In genomic region chr16:97701871-97702270, GRCm38 (mm10) we compare ENCODE assay signal across 15 mouse cellular contexts.
DNase-seq lines count a peak whose midpoint lies in the region; ATAC-seq and TF ChIP-seq lines count a peak whose summit lies in the region.
"Had no signal": no experiment of that assay in that cellular context is flagged by ENCODE, and none has a peak within 500 bp of the region (broad histone marks: within the 10 kb centered on the region; RNA-seq: fewer than 3 reads in every experiment).

No protein-coding gene starts in this region.

- H3K9ac ChIP-seq in forebrain, embryonic 14.5 days (ENCODE audit: low read length), result no peak overlapping the region
- H3K9ac ChIP-seq in forebrain, postnatal 0 days, result no peak overlapping the region
- no peak overlapping the region for H3K9ac ChIP-seq in hindbrain, postnatal 0 days (replicated peaks; ENCODE audit: low read length)
- H3K9ac ChIP-seq: embryonic facial prominence, embryonic 12.5 days; intestine, embryonic 15.5 days; neural tube, embryonic 15.5 days had no signal

- 72% methylated on average over 1 of the region's 1 CpGs for WGBS in forebrain, embryonic 14.5 days
- WGBS in forebrain, postnatal 0 days, result 52% methylated on average over 1 of the region's 1 CpGs
- 32% methylated on average over 1 of the region's 1 CpGs for WGBS in hindbrain, postnatal 0 days
- WGBS in hindbrain, embryonic 10.5 days, result 77% methylated on average over 1 of the region's 1 CpGs
- WGBS in limb, embryonic 10.5 days, result 72% methylated on average over 1 of the region's 1 CpGs

- no peak overlapping the region for H3K27ac ChIP-seq in forebrain, embryonic 14.5 days (ENCODE audit: low read depth, low read length)
- no peak overlapping the region for H3K27ac ChIP-seq in forebrain, postnatal 0 days (ENCODE audit: low read depth, low read length)
- H3K27ac ChIP-seq in hindbrain, postnatal 0 days, result no peak overlapping the region
- H3K27ac ChIP-seq in hindbrain, embryonic 10.5 days, result no peak overlapping the region
- no peak overlapping the region for H3K27ac ChIP-seq in limb, embryonic 10.5 days
- H3K27ac ChIP-seq: embryonic facial prominence, embryonic 12.5 days; intestine, embryonic 15.5 days; neural tube, embryonic 15.5 days had no signal

- no peak for TF ChIP-seq CTCF in forebrain, postnatal 0 days (IDR thresholded peaks at IDR 0.05; ENCODE audit: low read depth)
- TF ChIP-seq CTCF in hindbrain, postnatal 0 days (IDR thresholded peaks at IDR 0.05; ENCODE audit: low read depth), result no peak

- no peaks in the 10 kb centered on the region for H3K9me3 ChIP-seq in forebrain, embryonic 14.5 days (replicated peaks; ENCODE audit: control insufficient read depth, low read length)
- H3K9me3 ChIP-seq in forebrain, postnatal 0 days (ENCODE audit: low read length), result no peaks in the 10 kb centered on the region
- H3K9me3 ChIP-seq in hindbrain, postnatal 0 days (ENCODE audit: low read length), result no peaks in the 10 kb centered on the region
- H3K9me3 ChIP-seq in hindbrain, embryonic 10.5 days, result no peaks in the 10 kb centered on the region
- H3K9me3 ChIP-seq in limb, embryonic 10.5 days (replicated peaks), result no peaks in the 10 kb centered on the region
- H3K9me3 ChIP-seq: embryonic facial prominence, embryonic 12.5 days; intestine, embryonic 15.5 days; neural tube, embryonic 15.5 days had no signal

- no peaks in the 10 kb centered on the region for H3K4me1 ChIP-seq in forebrain, embryonic 14.5 days (ENCODE audit: control insufficient read depth, insufficient read depth, low read length)
- no peaks in the 10 kb centered on the region for H3K4me1 ChIP-seq in forebrain, postnatal 0 days (ENCODE audit: insufficient read depth)
- H3K4me1 ChIP-seq in hindbrain, postnatal 0 days (ENCODE audit: insufficient read depth, low read length), result no peaks in the 10 kb centered on the region
- no peaks in the 10 kb centered on the region for H3K4me1 ChIP-seq in hindbrain, embryonic 10.5 days (replicated peaks)
- H3K4me1 ChIP-seq in limb, embryonic 10.5 days, result no peaks in the 10 kb centered on the region
- H3K4me1 ChIP-seq: embryonic facial prominence, embryonic 12.5 days; intestine, embryonic 15.5 days; neural tube, embryonic 15.5 days had no signal

- ATAC-seq in forebrain, embryonic 14.5 days, result no peak
- no peak for ATAC-seq in forebrain, postnatal 0 days
- ATAC-seq in hindbrain, postnatal 0 days, result peak; percentile 91
- ATAC-seq: intestine, embryonic 15.5 days had no signal

- H3K36me3 ChIP-seq in forebrain, embryonic 14.5 days (ENCODE audit: control insufficient read depth, insufficient read depth, low read length), result no peaks in the 10 kb centered on the region
- no peaks in the 10 kb centered on the region for H3K36me3 ChIP-seq in forebrain, postnatal 0 days (ENCODE audit: insufficient read depth)
- H3K36me3 ChIP-seq in hindbrain, postnatal 0 days (ENCODE audit: insufficient read depth, low read length), result no peaks in the 10 kb centered on the region
- H3K36me3 ChIP-seq in hindbrain, embryonic 10.5 days, result no peaks in the 10 kb centered on the region
- H3K36me3 ChIP-seq in limb, embryonic 10.5 days, result no peaks in the 10 kb centered on the region
- H3K36me3 ChIP-seq: embryonic facial prominence, embryonic 12.5 days; intestine, embryonic 15.5 days; neural tube, embryonic 15.5 days had no signal

- H3K27me3 ChIP-seq in forebrain, embryonic 14.5 days (replicated peaks; ENCODE audit: control insufficient read depth, insufficient read depth, low read length), result no peaks in the 10 kb centered on the region
- no peaks in the 10 kb centered on the region for H3K27me3 ChIP-seq in forebrain, postnatal 0 days (ENCODE audit: insufficient read depth, low read length)
- no peaks in the 10 kb centered on the region for H3K27me3 ChIP-seq in hindbrain, postnatal 0 days (ENCODE audit: insufficient read depth, low read length)
- H3K27me3 ChIP-seq in hindbrain, embryonic 10.5 days (ENCODE audit: insufficient read depth, poor library complexity, severe bottlenecking), result no peaks in the 10 kb centered on the region
- no peaks in the 10 kb centered on the region for H3K27me3 ChIP-seq in limb, embryonic 10.5 days (ENCODE audit: low read depth, poor library complexity, severe bottlenecking)
- H3K27me3 ChIP-seq: embryonic facial prominence, embryonic 12.5 days; intestine, embryonic 15.5 days; neural tube, embryonic 15.5 days had no signal

- no peak overlapping the region for H3K4me2 ChIP-seq in forebrain, embryonic 14.5 days (ENCODE audit: low read length)
- H3K4me2 ChIP-seq in forebrain, postnatal 0 days (ENCODE audit: low read depth), result no peak overlapping the region
- no peak overlapping the region for H3K4me2 ChIP-seq in hindbrain, postnatal 0 days (ENCODE audit: low read depth, low read length)
- H3K4me2 ChIP-seq: embryonic facial prominence, embryonic 12.5 days; intestine, embryonic 15.5 days; neural tube, embryonic 15.5 days had no signal

- DNase-seq in forebrain, embryonic 14.5 days (ENCODE audit: low spot score), result peak; percentile 12
- no peak for DNase-seq in forebrain, postnatal 0 days
- peak; percentile 54 for DNase-seq in hindbrain, postnatal 0 days (ENCODE audit: low spot score)
- DNase-seq in hindbrain, embryonic 10.5 days (ENCODE audit: low spot score), result no peak
- peak; percentile 83 for DNase-seq in brain, adult 2 months (ENCODE audit: low read depth, low spot score)
- DNase-seq in cerebellum, postnatal 36 days, result peak; percentile 8 to 11
- no peak for DNase-seq in lung, postnatal 36 days
- DNase-seq in limb, embryonic 10.5 days (ENCODE audit: low spot score), result no peak
- DNase-seq: adrenal gland, adult 2 months; kidney, postnatal 10 days; liver; lung, adult 2 months had no signal

- no peak overlapping the region for H3K4me3 ChIP-seq in forebrain, embryonic 14.5 days (ENCODE audit: low read depth, low read length)
- no peak overlapping the region for H3K4me3 ChIP-seq in forebrain, postnatal 0 days (ENCODE audit: low read depth, low read length)
- H3K4me3 ChIP-seq in hindbrain, postnatal 0 days (ENCODE audit: low read length), result no peak overlapping the region
- H3K4me3 ChIP-seq in hindbrain, embryonic 10.5 days, result no peak overlapping the region
- H3K4me3 ChIP-seq in limb, embryonic 10.5 days, result no peak overlapping the region
- H3K4me3 ChIP-seq: embryonic facial prominence, embryonic 12.5 days; intestine, embryonic 15.5 days; neural tube, embryonic 15.5 days had no signal

Comparison
In these comparisons a context has a peak if more than half of its experiments do, and no peak if none do; other contexts are left out.
1. DNase-seq: peak in forebrain, embryonic 14.5 days (single experiment), hindbrain, postnatal 0 days (single experiment), brain, adult 2 months (single experiment) and cerebellum, postnatal 36 days (2 of 2); none in forebrain, postnatal 0 days (single experiment), hindbrain, embryonic 10.5 days (single experiment), lung, postnatal 36 days (single experiment) and limb, embryonic 10.5 days (single experiment).